Mouse (Mus musculus) ES-E14 (cell line): ENCODE measurements around the gene Nf2.

Experiments used
- CHD2 ChIP-seq: IDR thresholded peaks from 2 replicates; pipeline ENCODE4 v1.6.1; 2014; ENCODE audit warnings: mild to moderate bottlenecking, low read depth, low read length, inconsistent platforms
- ZC3H11A ChIP-seq: IDR thresholded peaks from 2 replicates; pipeline ENCODE4 v1.6.1; 2012; ENCODE audit warnings: low read depth, mild to moderate bottlenecking, inconsistent platforms, low read length, borderline replicate concordance

DNA sequence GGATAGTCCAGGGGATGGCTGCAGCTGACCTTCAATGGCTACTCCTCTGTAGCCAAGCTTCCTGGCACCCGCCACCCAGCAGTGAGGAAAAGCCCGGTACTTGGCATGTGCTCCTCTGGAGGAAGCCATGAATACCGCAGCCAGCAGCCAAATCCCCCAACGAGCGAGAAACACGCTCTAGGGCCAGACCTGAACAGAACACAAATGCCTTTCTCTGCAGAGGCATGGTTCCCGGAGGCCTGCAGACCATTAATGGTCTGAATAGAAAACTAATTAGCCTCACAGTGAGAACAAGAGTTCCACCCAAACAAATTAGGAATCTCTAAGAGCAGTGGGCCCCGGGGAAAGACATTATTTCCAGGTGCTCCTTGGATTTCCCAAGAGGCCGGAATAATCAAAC, 46.3 kb downstream of the Nf2 start:
- TF ChIP-seq ZC3H11A: no peak
- TF ChIP-seq CHD2: peak; percentile 63; the same call in 1 of the 2 replicates
